Mouse (Mus musculus): ENCODE results near the gene Ptk7.

Gene Ptk7

DNA sequence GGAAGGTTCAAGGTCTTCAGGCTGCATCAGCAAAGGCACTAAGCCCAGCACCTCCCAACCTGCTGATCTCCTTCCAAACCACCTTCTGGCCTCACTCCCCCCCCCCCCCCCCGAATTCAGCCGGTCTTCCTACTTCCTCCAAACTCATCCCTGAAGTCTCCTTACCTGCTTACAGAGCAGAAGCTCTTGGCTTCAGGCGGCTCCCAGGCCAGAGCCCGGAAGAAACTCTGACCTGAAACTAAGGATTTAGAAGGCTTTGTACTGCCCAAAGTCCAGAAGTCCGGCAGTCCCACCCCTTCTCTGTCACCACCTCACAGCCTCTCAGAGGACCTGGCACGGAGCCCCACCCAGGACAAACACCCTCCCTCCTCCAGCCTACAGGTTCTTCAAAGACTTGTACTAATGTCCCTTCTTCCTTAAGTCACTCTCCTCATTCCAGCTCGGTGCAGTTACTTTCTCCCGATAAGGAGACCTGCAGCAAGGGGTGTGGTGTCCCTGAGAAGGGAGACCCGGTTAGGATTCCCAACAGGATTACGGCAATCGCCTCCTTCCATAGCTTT is 15.7 kb upstream of the Ptk7 start:
- in situ Hi-C loops (cut with MboI, MseI) = no loop called here

DNA sequence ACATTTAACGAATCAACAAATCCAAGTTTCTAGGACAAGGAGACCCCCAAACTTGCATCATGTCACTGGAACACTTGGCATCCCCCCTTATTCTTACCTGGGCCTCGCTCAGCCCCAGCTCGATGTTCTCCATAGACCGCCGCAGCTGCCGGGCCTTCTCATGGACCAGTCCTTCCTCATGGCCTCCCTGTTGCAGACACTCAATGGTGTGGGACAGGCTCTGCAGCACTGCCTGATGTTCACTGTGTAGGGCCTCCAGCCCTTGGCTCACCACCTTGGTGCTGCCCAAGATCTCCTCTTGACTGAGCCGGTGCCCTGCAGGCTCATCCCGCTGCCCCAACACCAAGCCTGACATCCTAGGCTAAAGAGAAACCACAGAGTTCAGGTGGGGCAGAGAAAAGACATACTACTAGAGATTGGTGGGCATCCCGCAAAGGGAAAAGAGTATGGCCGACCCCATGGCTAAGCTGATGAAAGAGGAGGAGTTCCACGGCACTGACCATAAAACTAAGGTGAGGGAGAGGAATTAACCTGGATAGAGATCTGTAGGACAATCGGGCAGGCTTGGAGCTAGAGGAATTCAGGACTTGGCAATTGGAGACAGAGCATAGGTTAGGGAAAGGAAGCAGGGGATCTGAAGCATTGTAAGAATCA is 15.0 kb upstream of the Ptk7 start:
- in situ Hi-C loops (cut with MboI, MseI) = no loop called here

DNA sequence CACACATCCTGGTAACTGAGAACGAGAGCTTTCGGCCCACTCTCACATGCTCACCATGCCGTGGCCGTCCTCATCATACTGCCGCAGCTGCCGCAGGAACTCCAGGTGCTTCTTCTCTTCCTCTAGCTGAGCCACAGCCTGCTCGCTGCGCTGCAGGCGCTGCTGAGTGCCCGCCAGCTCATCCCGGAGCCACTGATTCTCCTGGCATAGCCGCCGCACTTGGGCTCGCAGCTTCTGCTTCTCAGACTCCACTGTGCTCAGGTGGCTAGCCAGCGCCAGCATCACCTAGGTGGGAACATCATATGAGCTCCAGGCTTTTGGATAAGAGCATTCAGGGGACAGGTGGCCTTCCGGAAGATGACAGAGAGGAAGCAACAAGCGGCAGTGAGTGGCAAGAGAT is 12.8 kb upstream of the Ptk7 start:
- in situ Hi-C loops (cut with MboI, MseI) = no loop called here

DNA sequence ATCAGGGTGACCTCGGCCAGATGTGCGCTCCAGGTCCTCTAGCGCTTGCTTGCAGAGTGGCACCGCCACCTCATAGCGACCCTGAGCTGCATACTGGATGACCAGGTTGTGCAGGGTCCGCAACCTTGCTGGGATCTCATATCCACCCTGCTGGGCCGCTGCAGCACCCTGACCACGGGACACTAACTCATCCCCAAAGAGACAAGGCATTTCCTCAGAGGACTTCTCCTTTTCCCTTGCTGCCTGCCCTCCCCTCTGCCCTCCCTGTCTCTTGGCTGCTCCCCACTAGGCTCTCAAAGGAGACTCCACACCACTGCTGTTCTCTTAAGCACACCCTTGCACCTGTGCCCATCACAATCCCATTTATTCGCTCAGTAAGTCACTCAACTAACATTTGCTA is 10.6 kb upstream of the Ptk7 start:
- in situ Hi-C loops (cut with MboI, MseI) = no loop called here

DNA sequence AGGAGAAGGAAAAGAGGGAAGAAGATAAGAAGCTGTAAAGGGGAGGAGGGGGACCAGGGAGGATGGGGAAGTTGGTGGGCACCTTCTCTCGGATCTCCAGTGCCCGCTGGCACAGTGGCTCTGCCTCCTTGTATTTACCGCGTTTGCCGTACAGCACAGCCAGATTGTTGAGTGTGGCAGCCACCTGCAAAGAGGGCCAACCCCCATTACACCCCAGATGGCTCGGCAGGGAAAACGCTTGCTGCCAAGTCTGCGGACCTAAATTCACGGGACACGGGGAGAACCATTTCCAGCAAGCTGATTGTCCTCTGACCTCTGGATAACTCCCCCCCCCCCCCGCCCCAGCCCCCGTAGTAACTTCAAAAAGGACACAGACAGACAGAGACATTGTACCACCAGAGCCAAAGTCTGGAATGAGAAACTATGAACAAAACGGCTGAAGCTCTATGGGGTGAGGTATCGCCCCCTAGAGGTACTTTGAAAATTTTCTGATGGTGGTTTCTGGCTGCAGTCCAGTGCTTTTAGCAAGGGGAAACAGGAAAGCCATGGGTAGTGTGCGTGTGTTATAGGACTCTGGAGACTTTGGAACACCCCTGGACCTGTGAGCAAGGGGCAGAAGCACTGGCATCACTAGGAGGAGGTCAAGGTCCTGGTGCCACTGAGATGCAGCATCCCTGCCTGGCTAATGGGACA is 7.7 kb upstream of the Ptk7 start:
- in situ Hi-C loops (cut with MboI, MseI) = no loop called here

DNA sequence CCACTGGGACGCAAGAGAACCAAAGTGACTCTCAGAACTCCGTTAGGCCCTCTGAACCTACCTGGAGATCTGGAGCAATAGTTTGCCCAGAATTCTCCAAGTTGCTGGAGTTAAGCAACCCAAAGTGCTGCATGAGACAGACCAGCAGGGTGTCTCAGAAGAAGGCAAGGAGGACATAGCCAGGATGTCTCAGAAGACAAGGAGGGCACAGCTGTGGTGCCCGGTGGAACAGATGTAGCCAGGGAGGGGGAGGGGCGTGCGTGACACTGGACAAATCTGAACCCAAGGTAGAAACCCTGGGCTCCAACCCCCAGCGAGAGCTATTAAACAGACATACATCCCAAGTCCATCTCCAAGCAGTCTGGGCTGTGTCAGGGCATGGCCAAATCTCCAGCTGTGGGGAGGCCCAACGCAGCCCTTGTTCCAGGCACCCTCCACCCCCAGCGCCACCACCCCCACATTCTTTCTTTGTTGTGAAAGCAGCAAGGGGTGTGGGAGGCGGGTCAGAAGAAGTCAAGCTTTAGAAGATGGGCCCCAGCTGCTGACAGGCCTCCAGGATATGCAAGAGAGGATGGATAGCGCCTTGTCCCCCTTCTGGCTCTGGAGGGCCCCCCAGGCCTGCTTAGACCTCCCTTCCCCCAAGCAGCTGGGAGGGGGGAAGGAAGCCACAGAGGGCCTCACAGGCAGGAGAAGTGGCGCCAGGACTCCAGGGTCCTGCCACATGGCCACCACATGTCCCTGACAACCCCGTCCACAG is 559 bp upstream of the Ptk7 start:
- in situ Hi-C loops (cut with MboI, MseI) = no loop called here

DNA sequence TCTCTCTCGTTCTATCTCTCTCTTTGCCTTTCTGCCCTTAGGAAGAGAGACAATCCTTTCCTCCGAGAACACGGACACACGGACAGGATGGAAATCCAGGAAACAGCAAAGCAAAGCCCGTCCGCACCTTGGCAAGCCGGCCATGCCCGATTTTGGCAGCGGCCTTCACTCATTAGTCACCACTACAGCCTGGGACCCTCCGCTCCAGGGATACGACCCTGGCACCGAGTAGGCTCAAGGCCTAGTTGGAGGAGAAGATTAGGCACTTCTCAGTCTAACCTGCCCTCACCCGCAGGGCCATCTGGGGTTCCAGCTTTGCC is 873 bp downstream of the Ptk7 start:
- in situ Hi-C loops (cut with MboI, MseI) = no loop called here

DNA sequence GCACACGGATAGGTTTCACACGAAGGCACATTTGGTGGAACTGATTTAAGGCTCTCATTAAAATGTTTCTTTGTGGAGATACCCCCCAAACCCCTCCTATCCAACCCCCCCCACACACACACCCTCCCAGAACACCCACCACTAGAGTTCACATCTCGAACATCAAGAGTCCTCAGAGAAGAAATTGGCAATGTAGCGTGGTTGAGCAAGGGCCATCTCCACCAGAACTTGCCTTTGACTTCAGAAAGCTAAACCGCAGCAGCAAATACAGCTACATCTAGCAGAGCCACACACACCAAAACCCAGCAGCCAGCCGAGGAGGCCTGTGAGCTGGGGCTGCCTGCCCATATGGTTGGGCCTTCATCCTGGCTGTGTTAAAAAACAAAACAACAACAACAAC is 1.9 kb downstream of the Ptk7 start:
- in situ Hi-C loops (cut with MboI, MseI) = no loop called here

DNA sequence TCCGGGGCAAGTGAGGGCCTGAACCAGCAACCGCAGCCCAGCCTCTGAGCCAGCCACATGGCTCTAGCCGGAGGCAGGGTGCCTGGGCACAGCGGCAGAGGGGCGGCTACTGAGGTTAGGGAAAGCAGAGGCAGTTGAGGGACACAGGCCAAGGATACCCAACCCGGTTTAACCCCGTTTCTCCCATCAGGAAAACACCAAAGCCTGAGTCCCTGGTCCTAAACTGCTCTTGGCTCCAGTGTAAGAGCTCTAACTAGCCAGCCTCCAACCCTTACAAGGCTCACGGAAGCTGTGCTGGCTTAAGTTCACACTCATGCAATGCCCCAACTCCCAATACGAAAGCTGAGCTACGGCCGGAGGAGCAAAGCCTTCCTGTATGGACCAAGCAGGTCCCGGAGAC is 4.7 kb downstream of the Ptk7 start:
- in situ Hi-C loops (cut with MboI, MseI) = no loop called here

DNA sequence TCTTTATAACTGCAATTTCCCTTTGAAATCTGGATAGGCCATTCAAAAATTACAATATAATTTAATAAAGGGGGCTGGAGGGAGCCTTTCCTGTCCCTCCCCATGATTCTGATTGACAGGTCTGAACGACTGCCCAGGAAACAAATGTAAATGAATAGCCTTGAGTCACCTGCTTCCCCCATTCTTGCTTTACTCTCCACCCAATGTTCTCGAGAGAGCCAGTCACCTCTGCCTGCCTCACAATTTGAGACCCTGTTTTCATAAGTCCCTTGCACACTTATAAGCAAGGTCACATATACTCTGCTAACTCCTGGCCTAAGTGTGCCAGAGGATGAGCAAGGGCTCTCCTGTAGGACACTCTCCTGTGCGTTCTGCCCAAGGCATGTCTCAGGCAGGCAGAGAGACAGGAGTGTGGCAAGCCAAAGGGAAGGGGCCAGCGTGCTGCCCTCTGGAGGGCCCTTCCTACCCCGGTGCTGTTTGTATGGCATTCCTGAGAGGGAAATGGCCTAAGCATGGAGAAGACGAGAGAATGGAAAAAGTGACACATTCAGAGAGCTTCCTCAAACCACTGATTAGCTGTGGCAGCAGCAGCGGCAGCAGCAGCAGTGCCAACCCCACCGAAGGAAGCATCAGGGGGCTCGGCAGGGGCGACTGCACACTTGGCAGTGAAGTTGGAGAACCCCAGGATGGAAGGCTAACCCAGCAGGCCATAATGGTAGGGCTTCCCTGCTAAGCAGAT is 5.3 kb downstream of the Ptk7 start:
- in situ Hi-C loops (cut with MboI, MseI) = no loop called here

DNA sequence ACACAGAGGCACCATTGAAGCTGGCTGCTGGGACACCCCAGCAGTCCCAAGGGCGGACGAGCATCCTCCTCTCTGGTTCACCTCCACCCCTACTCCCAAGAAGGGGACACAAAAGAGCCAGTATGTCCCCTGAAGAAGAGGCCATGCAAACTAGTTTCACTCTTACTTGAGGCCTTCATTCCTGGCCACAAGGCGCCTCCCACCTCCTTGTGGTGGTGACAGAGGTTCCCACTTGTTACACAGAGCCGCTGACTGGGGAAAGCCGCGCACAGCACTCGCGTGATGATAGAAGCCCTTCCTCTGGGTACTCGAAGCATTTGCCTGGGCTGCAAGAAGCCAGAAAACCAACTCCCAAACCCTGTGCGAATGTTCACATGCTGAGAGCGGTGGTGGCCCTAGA is 7.0 kb downstream of the Ptk7 start:
- in situ Hi-C loops (cut with MboI, MseI) = no loop called here

DNA sequence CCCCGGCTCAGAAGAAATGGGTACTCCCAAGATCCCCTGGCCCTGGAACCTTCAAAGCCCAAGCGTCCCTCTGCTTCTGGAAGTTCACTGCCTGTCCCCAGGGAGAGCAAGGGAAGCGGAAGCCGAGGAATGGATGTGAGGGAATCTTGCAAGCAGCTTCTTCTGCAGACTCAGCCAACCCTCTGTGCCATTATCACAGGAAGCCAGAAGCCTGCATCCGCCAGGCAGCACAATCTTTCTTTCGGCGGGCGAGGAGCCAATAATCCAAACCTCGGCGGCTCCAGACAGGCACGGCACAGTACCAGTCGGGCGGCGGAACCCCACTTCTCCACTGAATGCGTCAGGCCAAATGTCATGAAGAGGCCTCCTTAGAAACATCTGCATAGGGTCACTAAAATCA is 8.0 kb downstream of the Ptk7 start:
- in situ Hi-C loops (cut with MboI, MseI) = no loop called here

DNA sequence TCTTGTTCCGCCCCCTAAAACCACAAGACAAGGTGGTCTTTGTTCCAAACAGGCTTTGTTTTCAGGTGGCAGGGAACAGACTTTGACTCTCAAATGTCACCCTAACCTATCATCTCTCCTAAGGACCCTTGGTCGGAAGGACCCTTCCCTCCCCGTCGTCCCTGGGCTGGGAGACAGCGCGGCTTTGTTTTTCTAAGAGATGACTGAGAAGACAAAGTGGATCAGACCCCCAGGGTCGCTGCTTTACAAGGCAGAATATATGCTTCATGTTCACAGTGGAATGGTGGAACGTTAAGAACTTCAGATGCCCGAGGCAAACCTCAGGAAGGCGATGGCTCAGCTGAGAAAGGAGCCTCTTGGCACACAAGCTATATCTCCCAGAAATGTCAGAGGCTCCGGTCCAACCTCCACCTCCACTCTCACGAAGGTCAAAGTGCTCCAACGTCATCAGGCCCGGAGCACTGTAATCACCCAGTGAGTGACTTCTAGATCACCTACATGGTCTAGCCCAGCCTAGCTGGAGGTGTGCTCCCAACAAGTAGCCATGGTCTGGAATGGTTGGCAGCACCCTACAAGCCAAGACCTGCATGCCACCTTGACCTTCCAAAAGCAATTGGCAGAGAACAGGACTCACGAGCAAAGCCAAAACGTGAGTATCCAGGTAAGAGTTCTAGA is 9.5 kb downstream of the Ptk7 start:
- in situ Hi-C loops (cut with MboI, MseI) = no loop called here

DNA sequence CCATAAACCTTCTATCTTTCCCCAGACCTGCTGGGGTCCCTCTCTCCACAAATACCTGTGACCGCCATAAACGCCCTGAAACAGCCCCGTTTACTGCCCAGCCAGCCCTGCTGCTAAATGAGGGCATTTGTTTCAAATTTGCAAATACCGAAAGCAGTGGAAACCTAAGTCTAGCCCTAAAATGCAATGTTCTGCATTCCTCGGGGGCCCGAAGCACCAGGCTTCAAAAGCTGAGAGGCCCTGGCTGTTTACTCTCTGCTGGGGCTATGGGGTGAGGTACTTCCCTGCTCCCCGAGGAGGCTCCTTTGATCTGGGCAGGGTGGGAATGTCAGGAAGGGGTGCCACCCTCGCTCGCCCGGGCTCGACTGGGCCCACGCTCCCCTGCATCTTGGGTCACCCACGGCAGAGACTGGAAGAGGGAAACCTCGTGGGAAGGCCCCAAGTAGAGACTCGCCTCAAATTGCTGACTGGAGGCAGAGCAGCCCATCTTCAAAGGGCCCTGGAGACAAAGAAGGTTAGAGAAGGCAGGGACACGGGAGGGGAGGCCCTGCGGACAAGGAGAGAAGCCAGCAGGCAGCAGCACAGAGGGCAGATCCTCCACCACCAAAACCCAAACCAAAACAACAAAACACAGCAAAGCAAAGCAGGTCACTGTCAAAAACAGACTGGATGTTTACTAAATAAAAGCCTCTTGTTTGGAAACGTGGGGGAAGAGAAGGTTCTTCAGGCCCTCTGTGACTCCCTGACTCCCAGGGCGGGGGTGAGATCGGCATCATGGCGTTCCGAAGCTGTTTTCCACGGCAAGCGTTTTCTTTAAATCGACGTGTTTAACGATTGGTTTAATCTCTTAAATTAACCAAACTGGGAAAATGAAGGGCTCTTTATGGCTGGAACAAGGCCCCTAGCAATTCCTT is 10.3 kb downstream of the Ptk7 start:
- in situ Hi-C loops (cut with MboI, MseI) = no loop called here

DNA sequence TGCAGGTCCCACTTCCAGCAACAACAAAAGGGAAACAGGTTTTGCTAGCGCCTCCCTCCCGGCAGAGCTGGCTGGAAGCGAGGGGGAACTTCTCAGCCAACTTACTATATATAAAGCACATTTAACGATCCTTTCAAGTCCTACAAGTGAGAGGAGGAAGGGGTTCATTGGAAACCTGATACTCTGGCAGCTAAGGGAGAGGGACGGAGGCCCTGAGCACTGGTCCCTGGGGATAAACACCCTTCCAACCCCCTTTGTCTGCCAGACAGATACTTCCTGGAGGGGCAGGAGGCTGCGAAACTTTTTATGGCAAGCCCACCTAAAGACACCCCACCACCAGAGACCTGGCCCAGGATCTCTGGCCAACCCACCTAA is 10.9 kb downstream of the Ptk7 start:
- in situ Hi-C loops (cut with MboI, MseI) = no loop called here

DNA sequence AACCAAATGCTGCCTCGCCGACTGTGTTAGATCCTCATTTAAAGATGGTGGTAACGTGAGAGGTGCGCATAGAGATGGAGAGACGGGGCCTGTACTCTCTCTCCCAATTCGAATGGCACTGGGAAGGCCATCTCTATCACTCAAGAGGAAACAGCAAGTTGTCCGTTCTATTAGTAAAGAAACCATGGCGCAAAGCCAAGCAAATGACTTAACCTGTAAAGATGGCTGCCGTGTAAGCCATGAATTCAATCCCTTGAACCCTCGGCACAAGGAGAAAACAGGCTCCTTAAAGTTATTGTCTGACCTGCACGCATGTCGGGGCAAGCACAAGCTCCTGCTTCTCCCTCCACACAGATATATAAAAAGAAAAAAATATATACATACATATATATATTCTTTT is 11.5 kb downstream of the Ptk7 start:
- in situ Hi-C loops (cut with MboI, MseI) = no loop called here

DNA sequence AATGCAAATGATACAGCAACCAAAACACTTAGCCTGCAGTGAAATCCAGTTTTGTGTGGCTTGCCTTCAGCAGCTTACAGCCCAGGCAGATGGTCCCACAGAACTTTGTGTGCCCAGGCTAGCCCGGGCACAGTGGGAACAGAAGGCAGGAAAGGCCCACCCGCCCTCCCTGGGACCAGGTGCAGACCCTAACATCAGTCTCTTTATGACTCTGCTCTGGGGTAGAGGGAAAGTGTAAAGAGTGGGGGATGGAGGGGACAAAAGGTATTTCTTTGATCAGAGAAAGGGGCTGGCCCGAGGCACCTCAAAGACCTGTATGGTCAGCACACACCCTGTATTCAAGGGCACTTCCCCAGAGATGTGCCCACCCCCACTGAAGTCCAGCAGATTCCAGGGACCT is 16.1 kb downstream of the Ptk7 start:
- in situ Hi-C loops (cut with MboI, MseI) = no loop called here

DNA sequence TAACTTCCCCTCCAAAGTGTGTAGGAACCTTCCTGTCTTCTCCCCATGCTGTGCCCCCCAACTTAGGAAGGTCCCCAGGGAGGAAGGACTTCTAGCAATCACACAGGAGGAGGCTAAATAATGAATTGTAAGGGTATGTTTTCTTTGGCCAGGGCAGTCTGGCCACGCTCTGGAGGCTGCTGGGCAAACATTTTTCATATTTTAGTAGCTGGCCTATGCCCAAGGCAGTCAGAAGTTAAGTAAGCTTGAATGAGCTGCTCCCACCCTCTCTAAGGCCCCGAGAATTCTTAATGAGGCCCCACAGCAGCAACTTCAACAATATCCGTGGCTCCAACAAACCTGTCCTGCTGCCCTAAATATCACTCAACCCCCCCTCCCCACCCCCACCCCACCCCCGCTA is 16.5 kb downstream of the Ptk7 start:
- in situ Hi-C loops (cut with MboI, MseI) = no loop called here

DNA sequence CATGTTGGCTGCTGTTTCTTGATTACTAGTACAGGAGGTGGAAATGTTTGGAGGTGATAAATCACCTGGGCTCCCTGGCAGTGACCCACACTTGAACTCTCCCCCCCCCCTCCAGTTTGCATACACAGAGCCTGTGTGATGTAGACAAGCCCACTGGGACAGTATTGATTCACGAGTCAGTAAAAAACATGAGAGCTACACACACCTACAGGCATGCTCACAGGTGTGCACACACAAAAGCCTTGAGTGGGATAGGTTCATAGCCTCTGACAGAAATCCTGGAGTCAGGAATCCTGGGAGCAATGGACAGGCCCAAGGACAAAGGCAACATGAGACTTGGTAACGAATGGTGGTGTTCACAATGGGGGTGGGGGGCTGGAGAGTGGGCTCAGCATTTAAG is 17.1 kb downstream of the Ptk7 start:
- in situ Hi-C loops (cut with MboI, MseI) = no loop called here

DNA sequence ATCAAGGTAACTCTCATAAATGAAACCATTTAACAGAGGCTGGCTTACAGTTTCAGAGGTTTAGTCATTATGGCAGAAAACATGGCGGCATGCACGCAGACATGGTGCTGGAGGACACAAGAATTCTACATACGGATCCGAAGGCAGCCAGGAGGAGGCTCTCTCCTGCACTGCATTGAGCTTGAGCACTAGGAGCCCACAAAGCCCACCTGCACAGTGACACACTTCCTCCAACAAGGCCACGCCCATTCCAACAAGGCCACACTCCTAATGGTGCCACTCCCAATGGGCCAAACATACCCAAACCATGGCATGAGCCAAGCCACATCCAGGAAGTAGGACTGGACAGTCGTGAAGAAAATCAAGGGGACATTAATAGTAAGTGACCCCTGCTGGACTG is 18.0 kb downstream of the Ptk7 start:
- in situ Hi-C loops (cut with MboI, MseI) = no loop called here

Measured in regulatory T cell (primary cell).